Mouse (Mus musculus): ENCODE measurements around the gene Gpc3.

Gene Gpc3

DNA sequence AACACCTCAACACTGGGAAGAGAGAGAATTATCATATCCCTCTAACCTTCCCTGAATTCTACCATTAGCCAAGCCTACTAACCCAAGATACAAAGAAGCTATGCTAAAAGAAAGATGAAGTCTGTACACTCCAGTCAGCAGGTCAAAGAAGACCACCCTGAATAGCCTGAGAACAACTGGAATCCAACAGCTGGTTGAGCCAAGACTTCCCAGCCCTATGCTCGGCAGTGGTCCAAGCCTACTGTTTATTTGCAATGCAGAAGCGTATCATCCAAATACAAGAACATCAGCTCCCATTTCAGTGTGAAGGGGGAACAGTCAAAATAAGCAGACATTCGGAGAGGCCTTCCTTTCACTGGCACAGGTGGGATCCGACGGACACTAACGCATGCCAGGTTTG lies 56.3 kb downstream of the Gpc3 start:
- no peak for DNase-seq

DNA sequence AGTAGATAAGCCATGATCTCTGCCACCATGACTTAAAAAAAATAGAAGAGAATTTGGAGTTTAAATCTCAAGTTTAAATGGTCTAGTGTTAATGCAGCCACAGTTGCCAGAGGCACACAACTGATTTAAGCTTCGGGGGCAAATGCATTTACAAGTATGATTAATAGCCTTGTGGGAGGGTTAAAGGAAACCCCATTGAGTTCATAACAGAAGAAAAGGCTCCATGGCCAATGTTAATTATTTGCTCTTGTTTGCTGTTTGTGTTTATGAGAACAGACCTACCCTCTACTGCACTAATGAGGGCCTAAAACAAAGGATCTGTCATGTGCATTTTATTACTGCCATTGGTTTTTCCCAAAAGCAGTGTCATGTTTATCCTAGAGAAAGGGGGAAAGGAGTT lies 62.5 kb downstream of the Gpc3 start:
- no peak for DNase-seq

DNA sequence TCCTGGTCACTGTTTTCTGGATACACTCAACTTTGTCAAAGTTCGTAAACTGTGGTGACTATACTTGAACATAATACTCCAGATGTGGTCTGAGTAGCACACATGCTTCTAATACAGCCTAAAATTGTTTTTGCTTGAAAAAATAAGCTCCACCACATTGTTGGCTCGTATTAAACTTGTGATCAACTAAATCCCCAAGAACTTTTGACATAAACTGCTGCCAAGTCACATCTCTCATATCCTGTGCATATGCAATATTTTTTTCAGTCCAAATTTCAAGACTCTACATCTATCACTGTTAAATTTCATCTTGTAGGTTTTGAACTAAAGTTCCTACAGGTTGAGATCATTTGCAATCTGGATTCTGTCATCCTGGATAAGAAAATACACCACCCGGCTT lies 69.1 kb downstream of the Gpc3 start:
- no peak for DNase-seq

DNA sequence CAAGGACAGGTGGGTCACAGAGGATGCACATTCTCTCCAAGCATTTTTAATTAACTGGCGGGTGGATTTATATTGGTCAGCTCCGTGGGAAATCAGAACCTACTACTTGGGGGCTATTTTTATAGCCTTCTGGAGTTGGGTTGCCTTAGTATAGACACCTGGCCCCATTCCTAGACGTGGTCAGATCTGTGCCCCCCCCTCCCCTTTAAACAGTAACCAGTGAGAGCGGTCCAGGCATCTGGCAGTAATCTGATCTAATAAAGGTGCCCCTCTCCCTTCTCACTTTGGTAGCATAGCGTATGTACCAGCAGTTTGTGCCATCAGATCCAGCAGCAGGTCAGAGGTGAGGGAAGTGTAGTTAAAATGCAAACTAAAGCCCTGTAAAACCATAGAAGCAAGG lies 76.5 kb downstream of the Gpc3 start:
- no peak for DNase-seq

DNA sequence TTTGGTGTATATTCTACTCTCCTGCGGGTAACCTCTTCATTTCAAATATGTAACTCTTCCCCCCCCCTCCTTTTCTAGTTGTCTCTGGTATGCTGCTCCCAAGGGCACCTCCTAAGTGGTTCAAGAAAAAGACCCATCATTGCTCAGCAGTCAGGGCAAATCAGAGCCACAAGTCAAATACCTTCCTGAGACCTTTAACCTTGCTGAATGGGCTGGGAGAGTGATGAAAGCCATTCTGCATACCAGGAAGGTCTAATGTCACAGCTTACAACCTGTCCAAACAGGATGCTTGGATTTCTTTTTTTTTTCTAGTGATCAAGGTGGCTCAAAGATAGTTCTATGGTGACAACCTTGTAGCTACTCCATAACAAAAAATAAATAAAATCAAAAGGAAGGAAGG lies 80.0 kb downstream of the Gpc3 start:
- peak; percentile 31 for DNase-seq

DNA sequence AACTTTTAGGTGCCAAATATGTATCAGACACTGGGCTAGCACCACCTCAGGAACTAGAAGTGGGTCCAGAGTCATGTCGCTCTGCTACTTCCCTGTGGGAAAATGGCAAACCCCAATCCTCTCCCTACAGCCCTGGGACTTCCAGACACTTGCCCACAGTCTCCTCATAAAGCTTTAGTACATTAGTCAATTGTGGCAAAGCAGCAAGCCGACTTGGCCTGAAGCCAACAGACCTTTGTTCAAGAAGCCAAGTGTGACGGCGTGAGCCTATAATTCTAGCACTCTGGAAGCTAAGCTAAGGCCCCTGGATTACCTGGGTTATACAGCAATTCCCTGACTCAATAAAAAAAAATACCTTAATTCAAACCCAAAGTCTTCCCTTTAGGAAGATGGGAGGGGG lies 80.7 kb downstream of the Gpc3 start:
- no peak for DNase-seq

DNA sequence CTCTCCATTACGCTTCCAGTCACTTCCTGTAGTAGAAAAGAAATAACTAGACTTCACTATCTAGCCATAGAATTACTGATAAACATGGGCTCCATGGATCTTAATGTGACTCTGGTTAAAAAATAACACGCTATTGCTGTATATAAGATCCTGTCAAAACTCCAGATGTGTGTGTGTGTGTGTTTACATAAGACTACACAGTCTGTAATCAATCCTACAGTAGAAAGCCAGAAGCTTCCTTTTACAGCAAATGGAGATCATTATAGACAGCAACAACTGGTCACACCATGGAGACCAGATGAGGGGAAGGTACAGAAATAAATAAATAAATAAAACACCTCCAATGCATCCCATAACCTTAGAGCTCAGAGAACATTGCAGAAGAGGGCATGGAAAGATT lies 81.6 kb downstream of the Gpc3 start:
- DNase-seq = no peak

DNA sequence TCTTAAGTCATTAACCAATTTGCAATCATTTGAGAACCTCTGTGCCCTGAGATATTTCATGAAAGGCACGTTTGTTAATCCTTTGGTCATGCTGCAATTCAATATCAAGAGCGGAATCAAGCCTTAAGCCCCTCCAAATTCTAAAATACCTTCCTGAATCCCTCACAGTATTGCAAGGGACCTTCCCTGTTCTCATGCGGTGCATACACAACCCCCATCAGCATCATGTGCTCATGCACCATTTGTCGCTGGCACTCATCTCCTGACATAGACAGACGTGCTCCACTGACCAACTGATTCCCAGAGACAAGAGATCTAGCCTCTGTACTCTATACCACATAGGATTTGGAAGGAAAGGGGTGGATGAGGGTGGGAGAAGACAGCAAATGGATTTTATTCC lies 87.7 kb downstream of the Gpc3 start:
- DNase-seq = no peak

DNA sequence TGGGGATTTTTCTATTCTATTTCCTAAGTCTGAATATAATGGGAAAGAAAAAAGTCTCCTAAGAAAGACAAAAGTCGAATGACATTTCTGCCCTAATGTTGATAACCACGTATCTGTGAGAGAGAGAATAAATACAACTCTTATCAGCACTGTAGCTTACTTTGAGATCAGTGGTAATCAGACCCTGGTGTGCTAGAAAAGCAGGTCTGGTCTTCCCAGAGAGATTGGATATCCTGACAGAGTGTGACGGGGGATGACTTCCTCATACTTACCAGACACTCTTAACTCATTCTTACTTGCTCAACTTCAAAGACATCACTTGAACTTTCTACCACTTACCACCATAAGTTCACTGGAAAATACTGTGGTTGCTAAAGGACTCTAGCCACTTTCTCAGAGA lies 88.6 kb downstream of the Gpc3 start:
- DNase-seq = no peak

DNA sequence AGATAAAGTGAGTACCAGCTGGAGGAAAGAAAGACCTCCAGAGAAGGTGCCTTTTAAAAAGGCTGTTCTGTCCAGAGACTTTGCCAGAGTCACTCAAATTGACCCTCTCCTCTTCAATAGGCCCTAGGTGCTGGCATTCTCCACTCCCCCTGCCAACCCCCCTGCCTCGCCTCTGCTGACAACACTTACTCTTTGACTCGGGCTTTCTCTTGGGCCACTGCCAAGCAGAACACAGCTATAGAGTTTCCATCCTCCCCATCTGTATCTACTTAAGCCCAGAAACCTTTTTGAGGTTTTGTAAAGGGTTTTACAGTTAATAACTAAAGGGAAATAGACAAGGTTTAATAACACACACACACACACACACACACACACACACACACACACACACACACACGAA lies 99.2 kb downstream of the Gpc3 start:
- peak; percentile 37 for DNase-seq

DNA sequence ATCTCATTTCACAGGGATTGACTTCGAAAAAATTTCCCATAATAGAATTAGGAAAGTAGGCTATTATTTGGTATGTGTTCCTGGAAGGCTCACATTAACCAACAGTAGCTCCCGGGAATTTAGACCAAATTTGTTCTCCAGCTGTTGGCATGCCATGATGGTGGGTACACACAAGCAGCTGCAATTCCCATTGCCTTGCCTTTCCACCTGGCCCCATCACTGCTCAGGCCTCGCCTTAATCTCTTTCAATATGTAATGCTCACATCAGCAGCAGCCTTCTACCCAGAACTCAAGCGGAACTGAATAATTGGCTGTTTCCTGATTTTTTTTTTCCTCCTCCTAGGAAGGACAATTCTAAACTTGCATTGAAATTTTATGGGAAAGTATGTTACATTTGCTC lies 102.6 kb downstream of the Gpc3 start:
- DNase-seq = no peak

DNA sequence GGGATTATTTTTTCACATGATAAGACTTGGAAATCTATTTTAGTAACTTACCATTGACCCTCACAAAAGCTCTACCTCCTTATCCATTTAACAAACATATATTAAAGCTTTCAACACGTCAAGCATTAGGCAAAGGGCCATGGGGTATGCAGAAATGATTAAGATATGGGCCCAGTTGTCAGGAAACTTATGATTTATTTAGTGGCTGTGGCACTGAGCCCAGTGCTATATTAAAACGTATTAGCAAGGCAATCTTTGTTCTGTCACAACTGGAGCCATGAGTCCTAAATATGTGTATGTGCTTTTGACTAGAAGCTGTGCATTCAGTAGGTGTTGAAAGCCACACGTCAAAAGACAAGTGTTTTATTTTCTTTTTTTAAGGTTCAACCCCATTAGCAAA lies 109.9 kb downstream of the Gpc3 start:
- no peak for DNase-seq

DNA sequence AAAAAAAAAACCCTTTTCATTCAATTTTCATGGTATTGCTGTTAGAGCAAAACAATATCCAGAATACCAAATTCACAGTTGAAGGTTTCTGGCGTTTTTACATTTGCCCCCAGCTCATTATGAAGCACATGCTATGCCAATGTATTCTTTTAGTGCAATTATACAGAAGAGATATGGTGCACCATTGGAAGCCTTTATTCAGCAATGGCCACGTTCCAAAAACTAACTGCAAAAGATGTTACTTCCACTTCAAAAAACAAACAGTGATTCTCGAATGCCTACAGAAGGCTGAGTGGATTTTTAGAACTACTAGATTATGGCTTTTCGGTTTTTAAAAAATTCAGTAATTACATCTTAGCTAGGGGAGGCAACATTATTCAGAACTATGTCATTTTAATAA lies 124.3 kb downstream of the Gpc3 start:
- no peak for DNase-seq

DNA sequence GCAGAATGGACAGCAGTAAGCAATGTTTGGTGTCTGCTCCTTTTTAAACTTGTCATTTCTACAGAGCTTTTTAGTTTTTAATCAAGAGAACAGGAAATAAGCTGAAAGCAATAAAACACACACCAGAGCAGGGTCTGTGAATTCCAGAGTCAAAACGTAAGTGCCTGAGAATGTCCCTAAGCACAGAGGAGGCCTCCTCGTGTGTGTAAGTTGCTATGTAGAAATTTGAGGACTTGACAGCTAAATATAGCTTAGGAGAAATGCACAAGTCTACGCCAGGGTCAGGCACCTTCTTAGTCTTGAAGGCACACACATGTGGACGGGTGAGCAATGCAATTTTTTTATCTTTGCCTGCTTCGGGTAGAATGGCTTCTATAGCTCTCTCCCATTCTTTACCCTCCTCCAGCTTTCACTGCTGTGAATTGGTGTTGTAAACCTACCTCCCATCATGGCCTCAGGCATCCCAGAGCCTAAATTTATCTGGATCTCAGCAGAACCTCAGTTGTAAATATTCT lies 158.6 kb downstream of the Gpc3 start:
- DNase-seq = peak; percentile 13

DNA sequence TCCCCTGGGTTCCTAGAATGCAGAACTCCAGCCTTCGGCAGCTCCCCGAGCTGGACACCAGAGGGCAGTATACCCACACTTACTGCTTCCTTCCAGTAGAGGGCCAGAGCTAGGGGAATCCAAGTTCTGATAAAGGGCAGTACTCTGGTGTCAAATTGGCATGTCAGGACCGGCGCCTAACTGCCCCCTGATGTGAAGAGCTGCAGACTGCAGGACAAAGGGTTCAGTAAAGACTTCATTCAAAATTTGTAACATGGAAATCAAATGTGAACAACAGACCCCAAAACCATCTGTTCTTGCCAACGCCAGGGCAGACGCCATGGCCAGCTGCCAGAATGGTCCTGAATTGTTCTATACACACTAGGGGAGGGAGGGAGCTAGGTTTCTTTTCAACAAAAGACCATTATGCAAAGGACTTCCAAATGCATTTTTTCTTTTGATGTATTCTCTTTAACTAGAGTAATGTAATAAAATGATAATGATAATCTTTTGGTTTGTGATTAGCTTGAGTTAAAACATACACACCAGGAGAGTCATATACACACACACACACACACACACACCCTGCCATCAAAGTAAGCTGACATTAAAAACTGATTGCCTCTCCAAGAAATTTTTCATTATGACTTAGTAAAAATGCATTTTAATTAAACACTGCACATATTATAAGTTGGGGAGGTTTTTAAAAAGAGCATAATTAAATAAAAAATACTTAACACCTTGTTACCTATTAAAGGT lies 160.1 kb downstream of the Gpc3 start:
- peak; percentile 79 for DNase-seq

DNA sequence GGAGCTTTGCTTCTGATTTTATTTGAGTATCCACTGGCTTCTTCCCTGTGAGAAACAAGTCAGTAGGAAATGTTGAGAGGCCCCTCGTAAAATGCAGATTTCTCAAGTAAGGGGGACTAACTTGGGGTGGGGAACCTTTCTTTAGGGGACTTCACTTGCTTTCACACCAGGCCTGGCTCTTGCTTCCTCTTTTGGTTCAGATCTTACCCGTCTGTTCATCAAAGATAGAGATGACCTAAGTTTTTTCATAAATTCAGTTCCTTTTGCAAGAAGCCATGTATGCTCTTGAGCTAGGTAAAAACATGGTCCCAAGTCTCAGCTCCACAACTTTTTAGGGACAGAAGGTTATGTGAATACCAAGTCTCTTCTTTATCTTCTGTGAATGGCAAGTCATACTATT lies 164.6 kb downstream of the Gpc3 start:
- no peak for DNase-seq

DNA sequence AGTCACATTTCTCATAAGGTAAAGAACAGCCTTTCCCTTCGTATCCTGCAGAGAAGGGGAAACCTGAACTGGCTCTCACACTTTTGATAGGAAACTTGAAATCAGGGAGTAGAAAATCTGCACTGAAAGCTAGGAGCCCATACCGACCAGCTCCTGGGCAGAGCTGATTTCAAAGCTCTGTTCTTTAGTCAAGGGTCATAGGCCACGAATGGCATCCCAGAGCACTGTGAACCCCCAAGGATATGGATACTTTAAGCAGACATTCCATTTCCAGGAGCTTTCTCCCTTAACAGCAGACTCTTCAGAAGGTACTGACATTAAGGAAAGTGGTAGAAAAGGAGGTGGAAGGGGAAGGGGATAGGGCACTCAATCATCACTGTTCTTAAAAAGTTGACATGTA lies 165.3 kb downstream of the Gpc3 start:
- peak; percentile 53 for DNase-seq

DNA sequence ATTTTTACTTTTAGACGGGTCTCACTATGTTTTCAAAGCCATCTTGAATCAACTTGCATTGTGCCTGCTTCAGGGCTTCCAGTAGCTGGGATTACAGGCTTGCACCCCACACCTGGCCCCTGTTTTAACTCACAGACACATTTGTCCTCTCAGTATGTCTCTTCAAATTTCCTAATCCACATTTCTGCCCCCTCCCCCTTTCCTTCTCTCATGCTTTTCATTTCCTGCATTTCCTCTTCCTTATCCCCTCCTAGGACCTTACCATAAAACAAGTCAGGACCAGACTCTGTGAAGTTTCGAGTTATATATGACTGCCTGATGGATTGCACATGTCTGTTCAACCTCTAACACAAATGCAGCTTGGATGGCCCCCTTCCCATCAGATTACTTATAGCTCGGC lies 167.2 kb downstream of the Gpc3 start:
- DNase-seq = peak; percentile 19

DNA sequence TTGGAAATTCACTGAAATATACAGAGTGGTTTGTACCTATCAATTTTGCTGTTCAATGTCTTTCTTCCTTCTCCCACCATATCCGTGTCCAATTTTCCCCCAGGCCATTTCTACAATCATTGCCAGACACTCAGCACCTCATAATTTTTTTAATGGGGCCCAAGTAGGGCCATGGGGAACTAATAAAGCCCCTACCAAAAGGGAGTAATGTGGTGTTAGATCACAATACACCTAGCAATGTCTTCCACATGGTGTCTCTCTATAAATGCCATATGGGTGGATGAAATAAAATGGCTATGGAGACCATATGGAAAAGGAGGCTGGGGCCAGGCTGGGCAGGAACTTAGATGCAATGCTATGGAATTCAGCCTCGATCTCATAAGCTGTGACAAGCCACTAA lies 168.8 kb downstream of the Gpc3 start:
- no peak for DNase-seq

DNA sequence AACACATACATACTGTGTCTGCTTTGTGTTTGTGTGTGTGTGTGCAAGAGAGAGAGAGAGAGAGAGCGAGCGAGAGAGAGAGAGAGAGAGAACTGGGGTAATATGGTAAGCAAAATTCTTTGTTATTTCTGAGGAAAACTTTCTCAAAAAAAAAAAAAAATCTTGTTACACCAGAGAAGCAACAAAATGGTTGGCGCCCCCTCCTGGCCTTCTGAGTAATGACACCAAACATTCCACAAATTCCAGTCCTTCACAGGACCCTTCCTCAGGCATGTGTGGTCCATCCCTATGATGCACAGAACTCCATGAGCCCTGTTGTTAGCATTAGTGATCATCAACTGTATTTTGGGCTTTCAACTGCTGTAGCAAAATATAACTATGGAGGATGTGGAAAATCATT lies 172.0 kb downstream of the Gpc3 start:
- DNase-seq = peak; percentile 19

DNA sequence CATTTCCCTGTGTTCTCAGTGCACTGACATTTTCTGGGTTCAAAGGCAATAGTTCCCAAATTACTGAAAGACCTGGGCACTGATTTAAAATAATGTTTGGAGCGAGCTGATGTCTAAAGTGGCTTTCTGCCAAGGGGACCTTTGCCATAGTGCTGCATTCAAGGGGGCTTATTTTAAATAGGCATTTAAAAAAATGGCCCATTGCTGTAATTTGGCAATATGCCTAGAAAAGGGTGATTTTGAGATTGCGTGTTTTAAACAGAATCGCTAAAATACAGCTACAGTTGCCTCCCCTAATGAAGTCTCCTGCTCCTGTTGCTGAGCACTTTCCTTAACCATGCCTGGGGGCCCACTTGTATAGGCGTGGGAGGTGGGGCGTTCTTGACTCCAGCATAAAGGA lies 174.3 kb downstream of the Gpc3 start:
- DNase-seq = no peak

DNA sequence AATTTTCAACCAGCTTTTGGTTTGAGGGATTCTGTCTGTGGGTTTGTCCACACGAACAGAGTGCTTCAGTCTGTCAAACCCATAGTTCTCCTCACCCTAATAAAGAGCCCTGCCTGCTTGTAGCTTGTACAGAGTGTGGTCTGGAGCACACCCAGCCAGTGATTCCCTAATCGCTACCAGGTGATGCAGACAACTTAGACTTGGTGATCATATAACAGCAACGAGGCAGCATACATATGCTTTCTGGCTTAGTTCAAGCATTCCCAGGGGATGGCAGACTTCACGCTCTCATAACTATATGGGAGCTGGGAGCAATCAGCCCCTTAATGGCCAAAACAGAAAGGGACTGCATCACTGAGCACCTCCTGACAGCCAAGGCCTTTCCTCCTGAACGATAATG lies 188.1 kb downstream of the Gpc3 start:
- peak; percentile 33 for DNase-seq

DNA sequence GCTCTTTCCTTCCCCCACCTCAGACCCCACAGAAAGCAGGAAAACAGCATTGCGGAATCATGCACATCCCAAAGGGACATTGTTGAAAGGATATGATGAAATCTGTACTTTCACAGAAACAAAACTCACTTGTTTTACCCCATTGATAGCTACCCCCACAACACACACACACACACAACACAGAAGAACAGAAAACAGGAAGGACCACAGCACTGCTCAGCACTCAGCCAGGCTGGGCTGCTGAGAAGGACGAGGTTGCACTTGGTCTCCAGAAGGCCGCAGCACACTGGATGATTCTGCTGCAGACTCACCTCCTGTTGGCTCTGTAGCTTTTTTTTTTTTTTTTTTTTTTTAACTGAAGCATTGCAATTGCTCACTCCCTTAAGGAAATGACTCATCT lies 193.9 kb downstream of the Gpc3 start:
- no peak for DNase-seq

DNA sequence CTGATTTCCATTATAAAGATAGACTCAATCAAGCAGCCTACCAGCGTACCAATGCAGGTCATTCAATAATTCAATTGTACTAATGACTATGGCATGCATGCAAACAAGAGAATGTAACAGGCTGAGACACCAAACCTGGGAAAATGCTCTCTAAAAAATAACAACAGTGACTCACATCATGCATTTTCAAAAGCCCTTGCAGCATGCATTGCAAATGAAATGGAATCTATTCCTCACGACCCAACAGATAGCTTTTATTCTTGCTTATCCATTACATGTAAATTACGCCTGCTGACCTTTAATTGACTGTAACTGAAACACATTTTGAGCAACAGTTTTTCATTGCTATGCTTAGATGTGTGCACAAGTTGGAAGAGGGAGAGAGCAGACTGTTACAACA lies 200.8 kb downstream of the Gpc3 start:
- no peak for DNase-seq

DNA sequence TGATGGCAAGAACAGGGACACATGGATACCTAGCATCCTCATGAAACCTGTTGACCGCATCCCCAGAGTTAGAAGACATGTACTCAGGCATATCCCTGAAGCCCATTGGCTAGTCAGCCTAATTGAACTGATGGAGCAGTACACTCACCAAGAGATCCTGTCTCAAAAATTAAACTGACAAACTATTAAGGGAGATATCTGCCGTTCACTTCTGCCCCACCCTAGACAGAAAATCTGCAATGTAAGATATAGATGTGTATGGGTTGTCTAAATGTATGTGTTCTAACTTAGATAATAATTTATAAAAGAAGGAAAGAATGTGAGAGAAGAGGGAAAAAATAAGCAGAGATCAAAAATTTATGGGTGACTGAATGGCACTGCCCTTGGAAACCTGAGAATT lies 212.6 kb downstream of the Gpc3 start:
- DNase-seq = no peak

Data from embryo, embryonic 11 days (tissue).